Mouse (Mus musculus): ENCODE measurements around the gene Tmub1.

Tmub1 gene

GRCm38 (mm10) chr5:24447624-24448298, at the start of gene Tmub1:
Gene Tmub1, minus strand, starts transcription at chr5:24447854.
- peak; percentile 71 to 89 for DNase-seq (ENCODE audit: low spot score in 2 of 2)

GRCm38 (mm10) chr5:24496756-24497155, 49.1 kb upstream of the Tmub1 start:
- no peak for DNase-seq (ENCODE audit: low spot score in 2 of 2)

DNA sequence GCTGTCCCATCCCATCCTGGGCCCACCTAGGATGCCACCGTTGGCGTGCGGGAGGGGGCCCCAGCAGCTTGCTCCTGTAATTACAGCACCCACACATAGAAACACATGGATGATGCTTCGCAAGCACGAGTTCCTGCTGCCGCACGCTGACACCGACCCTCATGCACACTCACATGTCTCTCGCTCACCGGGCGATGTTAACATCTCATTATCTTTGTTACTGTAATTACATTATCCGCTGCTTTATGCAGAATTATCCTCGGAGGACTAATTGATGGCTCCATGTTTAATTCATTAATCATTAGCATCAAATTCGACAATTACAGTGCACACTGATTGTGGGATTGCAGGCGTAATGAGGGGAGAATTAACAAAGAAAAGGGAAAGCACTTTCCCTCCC, 47.4 kb upstream of the Tmub1 start:
- no peak for DNase-seq (ENCODE audit: low spot score in 2 of 2)

DNA sequence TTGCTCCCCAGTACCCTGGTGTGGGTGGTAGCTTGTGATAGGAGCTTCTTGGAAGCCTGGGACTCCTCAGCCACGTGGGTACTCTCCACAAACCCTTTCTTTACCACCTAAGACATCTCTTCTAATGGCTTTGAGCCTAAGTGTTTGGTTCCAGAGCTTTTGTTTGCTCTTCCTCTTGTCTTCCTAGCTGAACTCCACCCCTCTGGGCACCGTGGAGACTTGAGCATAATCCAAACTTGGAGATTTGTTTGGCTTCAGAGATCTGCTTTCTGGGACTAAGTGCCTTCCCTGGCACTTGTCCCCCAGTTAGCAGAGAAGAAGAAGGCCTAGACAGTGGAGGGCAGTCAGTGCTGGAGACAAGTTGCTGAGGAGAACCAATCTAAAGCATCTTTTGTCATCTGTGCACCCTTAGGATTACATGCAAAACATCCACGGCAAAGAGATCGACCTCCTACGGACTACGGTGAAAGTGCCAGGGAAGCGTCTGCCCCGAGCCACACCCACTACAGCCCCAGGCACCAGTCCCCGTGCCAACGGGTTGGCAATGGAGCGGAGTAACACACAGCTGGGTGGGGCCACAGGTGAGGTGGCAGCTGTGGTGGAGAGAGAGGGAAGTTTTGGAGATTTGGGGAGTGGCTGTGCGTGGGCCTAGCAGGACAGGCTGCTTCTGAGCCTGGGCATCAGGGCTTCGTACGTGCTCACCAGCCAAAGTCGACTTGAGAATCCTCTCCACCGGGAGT, 45.1 kb upstream of the Tmub1 start:
- no peak for DNase-seq (ENCODE audit: low spot score in 2 of 2)

DNA sequence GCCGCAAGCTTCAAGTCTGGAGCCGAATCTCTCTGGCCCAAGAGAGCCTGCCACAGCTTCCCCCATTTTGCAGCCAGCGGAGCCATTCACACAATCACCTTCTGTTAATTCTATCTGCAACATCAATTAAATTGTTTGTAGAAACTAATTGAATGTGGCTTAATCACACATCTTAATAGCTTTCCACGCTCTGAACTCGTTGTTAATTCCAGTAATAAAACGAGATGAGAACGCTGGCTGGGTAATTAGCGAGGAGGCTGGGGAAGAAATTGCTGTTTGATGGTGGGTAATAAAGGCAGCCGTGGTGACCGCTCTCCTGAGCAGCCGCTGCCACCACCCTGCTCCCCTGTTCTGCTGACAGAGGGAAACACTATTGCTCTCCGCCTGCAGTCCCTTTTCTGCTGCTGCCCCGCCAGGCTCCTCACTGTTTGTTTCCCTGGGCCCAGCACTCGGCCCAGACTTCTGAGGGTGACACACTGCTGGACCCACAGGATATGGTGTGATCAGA, 42.8 kb upstream of the Tmub1 start:
- no peak for DNase-seq (ENCODE audit: low spot score in 2 of 2)

- no peak for DNase-seq (ENCODE audit: low spot score in 2 of 2)
Observed at GRCm38 (mm10) chr5:24486738-24487137, 39.1 kb upstream of the Tmub1 start.

GRCm38 (mm10) chr5:24486097-24486496, 38.4 kb upstream of the Tmub1 start:
- peak in 1 of 2 experiments; percentile 91 for DNase-seq (ENCODE audit: low spot score in 2 of 2)

GRCm38 (mm10) chr5:24484963-24485362, 37.3 kb upstream of the Tmub1 start:
- DNase-seq (ENCODE audit: low spot score in 2 of 2): no peak

GRCm38 (mm10) chr5:24483326-24483725, 35.7 kb upstream of the Tmub1 start:
- peak in 1 of 2 experiments; percentile 71 for DNase-seq (ENCODE audit: low spot score in 2 of 2)

GRCm38 (mm10) chr5:24482247-24483079, 34.8 kb upstream of the Tmub1 start:
- no peak for DNase-seq (ENCODE audit: low spot score in 2 of 2)

- peak in 1 of 2 experiments; percentile 68 for DNase-seq (ENCODE audit: low spot score in 2 of 2)
Observed at GRCm38 (mm10) chr5:24481647-24482046, 34.0 kb upstream of the Tmub1 start.

- no peak for DNase-seq (ENCODE audit: low spot score in 2 of 2)
Observed at GRCm38 (mm10) chr5:24477909-24478308, 30.3 kb upstream of the Tmub1 start.

GRCm38 (mm10) chr5:24475476-24476241, 28.0 kb upstream of the Tmub1 start:
- no peak for DNase-seq (ENCODE audit: low spot score in 2 of 2)

DNA sequence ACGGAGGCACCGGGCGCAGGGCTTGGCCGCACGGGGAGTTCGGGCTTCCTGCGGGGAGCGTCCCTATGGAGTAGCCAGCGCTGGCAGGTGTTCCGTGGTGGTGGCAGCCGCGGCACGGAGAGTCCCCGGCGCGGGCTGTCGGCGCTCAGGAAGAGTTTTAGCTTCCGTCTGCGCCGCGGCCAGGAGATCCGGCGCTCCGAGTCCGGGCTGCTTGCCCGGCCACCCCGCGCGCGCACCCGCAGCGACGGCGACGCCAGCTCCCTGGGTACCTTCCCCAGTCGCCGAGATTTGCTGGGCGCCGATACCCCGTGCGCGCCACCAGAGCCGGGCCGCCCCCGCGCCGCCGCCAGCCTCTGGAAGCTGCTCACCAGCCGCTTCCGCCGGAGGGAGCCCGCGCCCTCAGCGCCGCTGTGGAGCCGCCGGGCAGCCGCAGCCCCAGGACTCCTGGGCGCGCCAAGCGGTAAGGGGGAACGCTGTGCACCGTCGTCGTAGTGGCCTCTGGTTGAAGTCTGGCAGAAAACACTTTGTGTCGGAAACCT, 27.1 kb upstream of the Tmub1 start:
- peak in 1 of 2 experiments; percentile 69 for DNase-seq (ENCODE audit: low spot score in 2 of 2)

- no peak for DNase-seq (ENCODE audit: low spot score in 2 of 2)
Observed at GRCm38 (mm10) chr5:24474025-24474722, 26.5 kb upstream of the Tmub1 start.

GRCm38 (mm10) chr5:24472884-24473619, 25.4 kb upstream of the Tmub1 start:
- no peak for DNase-seq (ENCODE audit: low spot score in 2 of 2)

DNA sequence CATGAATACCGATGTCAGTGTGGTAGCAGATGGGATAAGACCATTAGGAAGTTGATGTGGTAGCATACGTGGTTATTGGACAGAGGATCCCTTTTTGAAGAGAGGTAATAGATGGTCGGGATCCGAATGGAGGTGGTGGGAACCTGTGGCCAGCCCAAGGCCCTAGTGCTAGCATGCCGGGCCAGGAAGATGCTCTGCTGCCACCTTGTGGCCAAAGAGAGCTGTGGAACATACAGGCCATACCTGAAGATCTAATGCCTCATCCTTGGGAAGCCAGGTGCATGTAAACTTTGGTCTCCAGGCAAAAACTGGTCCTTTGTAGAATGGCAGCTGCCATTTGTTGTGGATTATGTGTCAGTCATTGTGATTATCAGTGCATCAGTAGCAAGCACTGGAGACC, 22.9 kb upstream of the Tmub1 start:
- peak in 1 of 2 experiments; percentile 74 for DNase-seq (ENCODE audit: low spot score in 2 of 2)

- no peak for DNase-seq (ENCODE audit: low spot score in 2 of 2)
Observed at GRCm38 (mm10) chr5:24466762-24467161, 19.1 kb upstream of the Tmub1 start.

- no peak for DNase-seq (ENCODE audit: low spot score in 2 of 2)
Observed at GRCm38 (mm10) chr5:24455613-24456012, 8.0 kb upstream of the Tmub1 start.

GRCm38 (mm10) chr5:24455076-24455475, 7.4 kb upstream of the Tmub1 start:
- no peak for DNase-seq (ENCODE audit: low spot score in 2 of 2)

Data from left cerebral cortex, adult 9 months (tissue).